Mouse (Mus musculus): ENCODE data around the gene Tmem121. TPM values are rescaled to one million over a fixed set of nuclear protein-coding genes. Genes with fewer than 3 reads are reported as not detected.
"Not testable (repeated sequence)": the region's sequence is repeated elsewhere in the genome, so short reads cannot be mapped to it uniquely, and the experiment has no call there.

Gene Tmem121
- polyA plus RNA-seq, 1 experiment from 2014 or later = 52.2 TPM

GRCm38 (mm10) chr12:113224206-113224605 lies 38.5 kb downstream of the Tmem121 start:
- WGBS = 81% methylated on average over 5 of the region's 5 CpGs
- no peaks in the 10 kb centered on the region for H3K9me3 ChIP-seq (replicated peaks)
- H3K4me1 ChIP-seq = 0 out of 2 replicates have a peak, but pooled peaks cover 4% of the 10 kb centered on the region
- no peaks in the 10 kb centered on the region for H3K27me3 ChIP-seq (replicated peaks)
- no peak overlapping the region for H3K4me2 ChIP-seq
- no peak overlapping the region for H3K4me3 ChIP-seq (replicated peaks)
- no peak for ATAC-seq (ENCODE audit: low FRiP score)
- H3K36me3 ChIP-seq = no peaks in the 10 kb centered on the region
- H3K9ac ChIP-seq (replicated peaks) = no peak overlapping the region
- no peak overlapping the region for H3K27ac ChIP-seq (replicated peaks)

- 87% methylated on average over 6 of the region's 6 CpGs for WGBS
- no peaks in the 10 kb centered on the region for H3K9me3 ChIP-seq (replicated peaks)
- no peak overlapping the region for H3K27ac ChIP-seq (replicated peaks)
- H3K36me3 ChIP-seq = no peaks in the 10 kb centered on the region
- H3K4me3 ChIP-seq (replicated peaks) = no peak overlapping the region
- H3K27me3 ChIP-seq (replicated peaks) = no peaks in the 10 kb centered on the region
- 0 out of 2 replicates have a peak, but pooled peaks cover 4% of the 10 kb centered on the region for H3K4me1 ChIP-seq
- no peak for ATAC-seq (ENCODE audit: low FRiP score)
- H3K4me2 ChIP-seq = no peak overlapping the region
- H3K9ac ChIP-seq (replicated peaks) = no peak overlapping the region
Observed at GRCm38 (mm10) chr12:113224687-113225091, 39.0 kb downstream of the Tmem121 start.

- no peak overlapping the region for H3K9ac ChIP-seq (replicated peaks)
- H3K4me3 ChIP-seq (replicated peaks) = no peak overlapping the region
- H3K4me1 ChIP-seq = no peaks in the 10 kb centered on the region
- no peak for ATAC-seq (ENCODE audit: low FRiP score)
- WGBS = 75% methylated on average over 6 of the region's 6 CpGs
- H3K9me3 ChIP-seq (replicated peaks) = no peaks in the 10 kb centered on the region
- H3K36me3 ChIP-seq = no peaks in the 10 kb centered on the region
- H3K27me3 ChIP-seq (replicated peaks) = no peaks in the 10 kb centered on the region
- no peak overlapping the region for H3K4me2 ChIP-seq
- H3K27ac ChIP-seq (replicated peaks) = no peak overlapping the region
Observed at GRCm38 (mm10) chr12:113227970-113228593, 42.4 kb downstream of the Tmem121 start.

- H3K27ac ChIP-seq (replicated peaks) = no peak overlapping the region
- WGBS = 86% methylated on average over 4 of the region's 4 CpGs
- H3K4me3 ChIP-seq (replicated peaks) = no peak overlapping the region
- no peaks in the 10 kb centered on the region for H3K36me3 ChIP-seq
- no peak for ATAC-seq (ENCODE audit: low FRiP score)
- no peaks in the 10 kb centered on the region for H3K9me3 ChIP-seq (replicated peaks)
- no peaks in the 10 kb centered on the region for H3K4me1 ChIP-seq
- no peaks in the 10 kb centered on the region for H3K27me3 ChIP-seq (replicated peaks)
- H3K9ac ChIP-seq (replicated peaks) = no peak overlapping the region
- no peak overlapping the region for H3K4me2 ChIP-seq
Observed at GRCm38 (mm10) chr12:113230741-113231140, 45.0 kb downstream of the Tmem121 start.

GRCm38 (mm10) chr12:113231551-113232263 lies 46.0 kb downstream of the Tmem121 start:
- H3K9me3 ChIP-seq (replicated peaks); H3K4me1 ChIP-seq; H3K4me3 ChIP-seq (replicated peaks); ATAC-seq (ENCODE audit: low FRiP score); H3K36me3 ChIP-seq; H3K27ac ChIP-seq (replicated peaks); H3K9ac ChIP-seq (replicated peaks); H3K4me2 ChIP-seq; H3K27me3 ChIP-seq (replicated peaks): not testable (repeated sequence)
- 87% methylated on average over 6 of the region's 6 CpGs for WGBS

GRCm38 (mm10) chr12:113232264-113232750 lies 46.6 kb downstream of the Tmem121 start:
- H3K27ac ChIP-seq (replicated peaks); H3K9ac ChIP-seq (replicated peaks); H3K9me3 ChIP-seq (replicated peaks); H3K4me3 ChIP-seq (replicated peaks); H3K27me3 ChIP-seq (replicated peaks); H3K4me1 ChIP-seq; H3K4me2 ChIP-seq; H3K36me3 ChIP-seq; ATAC-seq (ENCODE audit: low FRiP score): not testable (repeated sequence)
- WGBS = 54% methylated on average over 1 of the region's 1 CpGs

Other genes with a start within 250 kb of the Tmem121 start
- 62.4 and 66.8 TPM in 2 replicates for gene Nudt14, start 243.8 kb upstream of the Tmem121 start, polyA plus RNA-seq (2015; fragmentation: Nextera tagmentation; extraction: Ambion mirVana)
- 46.3 and 50.0 TPM in 2 replicates for gene Btbd6, start 209.4 kb upstream of the Tmem121 start, polyA plus RNA-seq (2015; fragmentation: Nextera tagmentation; extraction: Ambion mirVana)
- 44.1 and 49.3 TPM in 2 replicates for gene Brf1, start 185.2 kb upstream of the Tmem121 start, polyA plus RNA-seq (2015; fragmentation: Nextera tagmentation; extraction: Ambion mirVana)
- gene Pacs2, start 171.4 kb upstream of the Tmem121 start, polyA plus RNA-seq (2015; fragmentation: Nextera tagmentation; extraction: Ambion mirVana) = 21.9 and 27.6 TPM in 2 replicates
- gene Tex22, start 111.4 kb upstream of the Tmem121 start, polyA plus RNA-seq (2015; fragmentation: Nextera tagmentation; extraction: Ambion mirVana) = not detected in 2 replicates
- 14.3 and 15.0 TPM in 2 replicates for gene Mta1, start 87.7 kb upstream of the Tmem121 start, polyA plus RNA-seq (2015; fragmentation: Nextera tagmentation; extraction: Ambion mirVana)
- 259 and 289 TPM in 2 replicates for gene Crip2, start 45.7 kb upstream of the Tmem121 start, polyA plus RNA-seq (2015; fragmentation: Nextera tagmentation; extraction: Ambion mirVana)
- 53.4 and 404 TPM in 2 replicates for gene Crip1, start 39.6 kb upstream of the Tmem121 start, polyA plus RNA-seq (2015; fragmentation: Nextera tagmentation; extraction: Ambion mirVana)
- 19.6 and 36.6 TPM in 2 replicates for gene Tedc1, start 29.5 kb upstream of the Tmem121 start, polyA plus RNA-seq (2015; fragmentation: Nextera tagmentation; extraction: Ambion mirVana)